Mouse (Mus musculus) embryonic facial prominence, embryonic 12.5 days (tissue): ENCODE data around the gene Il4. TPM values are rescaled to one million over a fixed set of nuclear protein-coding genes. Genes with fewer than 3 reads are reported as not detected.

Experiments used
- ATAC-seq: fragments of 200-750 bp; cut with Nextera tagmentation; 2 replicates; pipeline ENCODE4 v1.8.0; 2017; ENCODE audit not compliant: insufficient number of reproducible peaks, insufficient read depth, low FRiP score, low TSS enrichment
- H3K27ac ChIP-seq: fragments of 300-500 bp; sonication (generic); 2 replicates; pipeline ENCODE4 v1.5.1; 2016; ENCODE audit warnings: mild to moderate bottlenecking
- H3K27me3 ChIP-seq: fragments of 300-500 bp; sonication (generic); 2 replicates; pipeline ENCODE4 v1.6.1; 2016; ENCODE audit warnings: mild to moderate bottlenecking, moderate library complexity
- H3K36me3 ChIP-seq: fragments of 300-500 bp; sonication (generic); 2 replicates; pipeline ENCODE4 v1.6.1; 2016; ENCODE audit warnings: mild to moderate bottlenecking
- H3K4me1 ChIP-seq: fragments of 300-500 bp; sonication (generic); 2 replicates; pipeline ENCODE4 v1.6.1; 2016
- H3K4me2 ChIP-seq: fragments of 300-500 bp; sonication (generic); replicated peaks from 2 replicates; pipeline ENCODE4 v1.6.1; 2016; ENCODE audit warnings: mild to moderate bottlenecking, moderate library complexity
- H3K4me3 ChIP-seq: fragments of 300-500 bp; sonication (generic); 2 replicates; pipeline ENCODE4 v1.5.1; 2016; ENCODE audit warnings: mild to moderate bottlenecking
- H3K9ac ChIP-seq: fragments of 300-500 bp; sonication (generic); 2 replicates; pipeline ENCODE4 v1.6.1; 2016; ENCODE audit warnings: mild to moderate bottlenecking, moderate library complexity
- H3K9me3 ChIP-seq: fragments of 300-500 bp; sonication (generic); 2 replicates; pipeline ENCODE4 v1.6.1; 2016; ENCODE audit warnings: mild to moderate bottlenecking, moderate library complexity
- WGBS: fragments of 180-500 bp; shearing (Covaris S2); methylation state at CpG from one replicate; pipeline ENCODE4 v1.1.7; 2016; 5-methylcytosine and 5-hydroxymethylcytosine counted together
- polyA plus RNA-seq: library from polyadenylated mRNA; unstranded; fragments of >200 nt; fragmentation: Nextera tagmentation; extraction: Ambion mirVana; gene quantifications from 2 replicates; pipeline ENCODE4 v1.2.1, GENCODE M21; 2016

Gene Il4
- polyA plus RNA-seq, 1 experiment from 2014 or later, result 2.3 TPM

DNA sequence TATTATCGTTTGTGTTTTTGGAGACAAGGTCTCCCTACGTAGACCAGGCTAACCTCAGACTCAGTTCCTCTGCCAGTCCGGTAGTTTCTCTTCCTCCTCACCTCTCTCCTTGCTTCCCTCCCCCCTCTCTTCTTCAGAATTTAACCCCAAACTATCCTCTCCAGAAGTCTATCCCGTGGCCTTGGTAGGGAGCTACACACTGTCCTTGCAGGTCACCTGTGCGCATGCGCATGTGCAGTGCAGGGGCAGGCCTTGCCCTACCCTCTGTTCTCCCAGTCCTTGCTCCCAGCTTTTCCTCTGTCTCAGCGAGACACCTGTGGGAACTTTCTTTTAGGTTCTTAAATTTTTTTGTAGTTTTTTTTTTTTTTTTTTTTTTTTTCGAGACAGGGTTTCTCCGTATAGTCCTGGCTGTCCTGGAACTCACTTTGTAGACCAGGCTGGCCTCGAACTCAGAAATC lies 19.4 kb upstream of the Il4 start:
- ATAC-seq, result no peak
- Histone ChIP-seq H3K9ac (no peak overlapping the region), H3K4me2 (no peak overlapping the region), H3K4me1 (peaks cover 16% of the 10 kb centered on the region), H3K4me3 (no peak overlapping the region), H3K27me3 (0 out of 2 replicates have a peak, but pooled peaks cover 12% of the 10 kb centered on the region), H3K27ac (no peak overlapping the region), H3K9me3 (no peaks in the 10 kb centered on the region), H3K36me3 (no peaks in the 10 kb centered on the region)
- WGBS, result 77% methylated on average over 10 of the region's 10 CpGs

DNA sequence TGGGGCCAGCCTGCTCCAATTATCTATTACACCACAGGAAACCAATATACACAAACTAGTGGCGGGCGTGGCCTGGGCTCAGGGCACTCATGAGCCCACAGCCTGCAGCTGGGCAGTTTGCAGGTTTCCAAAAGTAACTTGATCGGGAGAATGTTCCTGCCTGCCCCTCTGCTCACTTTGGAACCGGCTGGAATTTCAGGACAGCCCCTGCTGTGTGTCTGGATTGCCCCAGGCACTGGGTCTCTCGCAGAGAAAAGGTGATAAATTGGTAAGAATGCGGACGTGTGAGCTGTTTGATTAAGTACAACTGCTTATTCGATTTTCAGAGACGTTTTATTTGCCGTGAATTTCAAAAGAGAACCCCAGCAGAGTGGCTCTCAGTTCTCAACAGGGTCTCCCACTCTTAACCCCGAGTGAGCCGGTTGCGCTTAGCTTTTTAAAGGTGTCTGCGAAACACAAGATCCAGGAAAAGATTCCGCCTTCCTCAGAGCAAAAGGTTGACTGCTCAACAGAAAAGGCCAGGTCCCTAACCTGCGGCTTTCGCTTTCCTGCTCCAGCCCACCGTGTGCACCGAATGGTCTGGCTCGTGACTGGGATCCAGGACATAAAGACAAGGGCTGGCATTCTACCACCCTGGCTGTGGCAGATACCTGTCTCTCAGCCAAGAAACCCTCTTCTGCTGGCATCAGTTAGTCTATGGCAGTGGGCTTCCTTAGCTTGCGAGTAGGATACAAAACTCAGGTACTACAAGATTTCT lies 18.8 kb upstream of the Il4 start:
- Histone ChIP-seq H3K9ac (no peak overlapping the region), H3K4me2 (peak overlapping the region; percentile 36), H3K4me1 (peaks cover 16% of the 10 kb centered on the region), H3K36me3 (no peaks in the 10 kb centered on the region), H3K27me3 (0 out of 2 replicates have a peak, but pooled peaks cover 12% of the 10 kb centered on the region), H3K27ac (no peak overlapping the region), H3K9me3 (no peaks in the 10 kb centered on the region), H3K4me3 (no peak overlapping the region)
- WGBS, result 11% methylated on average over 21 of the region's 21 CpGs
- ATAC-seq, result no peak

DNA sequence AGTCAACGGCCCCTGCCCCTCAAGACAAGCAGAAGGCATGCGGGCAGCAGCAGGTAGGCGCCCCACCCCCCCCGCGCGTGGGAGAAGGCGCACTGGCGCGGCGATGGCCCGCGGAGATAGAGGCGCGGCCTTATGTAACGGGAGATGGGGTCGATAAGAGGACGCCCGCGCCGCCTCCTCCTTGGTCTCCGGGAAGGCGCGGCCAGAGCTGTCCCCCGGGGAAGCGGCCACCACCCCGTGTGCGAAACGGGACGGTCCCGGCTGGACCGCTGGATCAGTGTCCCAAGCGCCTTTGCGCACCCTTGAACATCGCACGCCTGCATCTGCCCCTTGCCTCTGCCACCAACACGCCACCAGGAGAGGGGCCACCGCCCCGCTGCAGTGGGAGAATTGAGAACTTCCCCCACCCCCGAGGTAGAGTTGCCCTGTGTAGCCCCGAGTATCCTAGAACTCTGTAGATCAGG lies 17.7 kb upstream of the Il4 start:
- Histone ChIP-seq H3K4me1 (peaks cover 16% of the 10 kb centered on the region), H3K4me3 (peak overlapping the region; percentile 39), H3K9me3 (no peaks in the 10 kb centered on the region), H3K27ac (no peak overlapping the region), H3K4me2 (peak overlapping the region; percentile 74), H3K36me3 (no peaks in the 10 kb centered on the region), H3K27me3 (0 out of 2 replicates have a peak, but pooled peaks cover 12% of the 10 kb centered on the region), H3K9ac (peak overlapping the region; percentile 45)
- no peak for ATAC-seq
- 1% methylated on average over 40 of the region's 40 CpGs for WGBS

DNA sequence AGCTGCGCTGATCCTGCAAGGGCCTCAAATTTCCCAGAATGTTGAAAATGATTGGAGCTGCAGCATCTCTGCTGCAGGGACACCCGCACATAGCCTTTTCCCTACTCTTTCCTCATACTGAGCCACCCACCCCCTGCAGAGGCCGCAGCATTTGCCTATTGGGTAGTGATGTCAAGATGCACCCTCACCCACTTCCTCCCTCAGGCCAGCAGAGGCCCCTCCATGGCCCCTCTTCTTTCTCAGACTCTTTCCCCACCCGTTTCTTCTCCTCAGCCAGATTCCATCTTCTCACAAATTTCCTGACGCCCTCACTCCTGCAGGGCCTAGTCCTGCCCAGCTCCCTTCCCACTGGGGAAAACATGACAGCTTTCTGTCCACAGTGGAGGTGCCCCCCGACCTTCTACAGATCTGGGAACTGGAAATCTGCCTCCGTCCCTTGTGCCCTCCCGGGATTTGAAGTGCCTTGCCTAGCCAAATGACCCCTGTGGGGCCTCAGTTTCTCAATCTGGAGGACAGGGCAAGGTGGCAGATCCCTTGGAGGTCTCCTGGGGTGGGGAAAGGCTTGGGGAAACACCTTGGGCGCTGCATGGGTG lies 17.2 kb upstream of the Il4 start:
- H3K36me3 ChIP-seq, result no peaks in the 10 kb centered on the region
- H3K4me3 ChIP-seq, result peak overlapping the region; percentile 39
- 32% methylated on average over 9 of the region's 9 CpGs for WGBS
- 0 out of 2 replicates have a peak, but pooled peaks cover 12% of the 10 kb centered on the region for H3K27me3 ChIP-seq
- peaks cover 16% of the 10 kb centered on the region for H3K4me1 ChIP-seq
- H3K9me3 ChIP-seq, result no peaks in the 10 kb centered on the region
- no peak overlapping the region for H3K27ac ChIP-seq
- peak overlapping the region; percentile 74 for H3K4me2 ChIP-seq
- ATAC-seq, result no peak
- H3K9ac ChIP-seq, result peak overlapping the region; percentile 45; the same call in 1 of the 2 replicates

DNA sequence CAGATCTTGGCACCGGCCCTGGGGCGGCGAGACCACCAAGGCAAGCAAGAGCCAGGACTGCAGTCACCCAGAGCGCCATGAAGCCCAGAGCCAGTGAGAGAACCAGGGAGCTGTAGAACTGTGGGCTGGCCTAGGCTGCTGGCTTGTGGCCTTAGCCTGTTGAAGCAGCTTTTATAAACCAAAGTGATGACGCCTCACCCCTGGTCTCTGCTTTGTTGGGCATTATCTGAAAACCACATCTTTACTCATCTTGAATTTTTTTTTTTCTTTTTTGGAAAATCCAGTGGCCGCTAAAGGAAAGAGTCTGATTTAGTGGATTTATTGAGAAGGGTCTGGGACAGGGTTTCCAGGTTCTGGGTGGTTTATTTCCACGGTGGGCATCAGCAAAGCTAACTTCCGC lies 16.1 kb upstream of the Il4 start, which contains the start of gene Il13:
Gene Il13 (minus strand): TSS at position 147 of the 400 bp plus-strand sequence.
- Histone ChIP-seq H3K4me3 (no peak within 1 kb of the TSS), H3K36me3 (no peaks in the 10 kb centered on the region), H3K27me3 (0 out of 2 replicates have a peak, but pooled peaks cover 12% of the 10 kb centered on the region), H3K4me2 (no peak within 1 kb of the TSS), H3K27ac (no peak within 1 kb of the TSS), H3K9me3 (no peaks in the 10 kb centered on the region), H3K4me1 (peaks cover 16% of the 10 kb centered on the region), H3K9ac (no peak within 1 kb of the TSS)
- WGBS, result 91% methylated on average over 8 of the region's 8 CpGs
- no peak for ATAC-seq

DNA sequence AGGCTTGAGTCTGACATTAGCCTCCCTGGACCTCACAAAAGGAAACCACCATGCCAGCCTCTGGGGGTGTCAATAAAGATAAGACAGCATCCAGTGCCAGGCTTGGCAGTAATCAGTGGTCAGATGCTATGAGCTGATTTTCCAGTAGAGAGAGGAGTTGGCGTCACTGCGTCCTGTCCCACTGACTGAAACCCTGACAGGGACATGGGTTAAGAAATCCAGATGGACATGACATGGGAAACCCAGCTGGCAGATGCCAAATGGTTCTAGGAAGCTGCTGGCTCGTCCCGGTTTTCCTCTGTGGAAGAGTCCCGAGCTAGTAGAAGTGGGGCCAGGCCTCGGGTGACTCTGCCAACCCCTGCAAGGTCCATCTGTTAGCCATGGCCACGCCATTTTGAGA lies 15.2 kb upstream of the Il4 start:
- no peak overlapping the region for H3K4me3 ChIP-seq
- no peaks in the 10 kb centered on the region for H3K36me3 ChIP-seq
- WGBS, result 90% methylated on average over 7 of the region's 7 CpGs
- no peak overlapping the region for H3K27ac ChIP-seq
- H3K9me3 ChIP-seq, result no peaks in the 10 kb centered on the region
- H3K4me1 ChIP-seq, result peaks cover 16% of the 10 kb centered on the region
- no peak overlapping the region for H3K4me2 ChIP-seq
- H3K27me3 ChIP-seq, result 0 out of 2 replicates have a peak, but pooled peaks cover 12% of the 10 kb centered on the region
- ATAC-seq, result no peak
- H3K9ac ChIP-seq, result no peak overlapping the region

DNA sequence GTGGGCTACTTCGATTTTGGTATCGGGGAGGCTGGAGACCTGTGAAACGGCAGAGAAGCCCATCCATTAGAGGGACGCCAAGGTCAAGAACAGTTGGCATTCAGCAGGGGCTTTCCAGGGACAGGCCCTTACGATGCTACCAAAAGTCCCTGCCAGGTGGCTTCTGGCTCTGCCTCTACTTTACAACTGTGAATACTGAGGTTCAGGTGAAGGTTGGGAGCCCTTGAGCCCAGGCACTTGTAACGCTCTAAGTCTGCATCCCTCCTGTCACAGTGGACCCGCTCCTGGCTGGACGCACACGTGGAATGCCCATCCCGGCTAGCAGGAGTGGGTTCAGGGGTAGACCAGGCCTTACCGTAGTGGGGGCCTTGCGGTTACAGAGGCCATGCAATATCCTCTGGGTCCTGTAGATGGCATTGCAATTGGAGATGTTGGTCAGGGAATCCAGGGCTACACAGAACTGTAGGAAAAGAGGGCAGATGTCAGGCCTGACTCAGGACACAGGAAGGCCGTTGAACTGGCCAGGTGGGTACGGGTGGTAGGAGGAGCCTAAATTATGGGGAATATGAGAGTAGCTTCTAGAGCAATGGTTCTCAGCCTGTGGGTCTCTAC lies 13.8 kb upstream of the Il4 start:
- H3K4me2 ChIP-seq, result no peak overlapping the region
- peaks cover 16% of the 10 kb centered on the region for H3K4me1 ChIP-seq
- no peaks in the 10 kb centered on the region for H3K9me3 ChIP-seq
- H3K27me3 ChIP-seq, result 0 out of 2 replicates have a peak, but pooled peaks cover 12% of the 10 kb centered on the region
- no peak for ATAC-seq
- WGBS, result 72% methylated on average over 14 of the region's 14 CpGs
- no peak overlapping the region for H3K27ac ChIP-seq
- no peak overlapping the region for H3K9ac ChIP-seq
- no peak overlapping the region for H3K4me3 ChIP-seq
- no peaks in the 10 kb centered on the region for H3K36me3 ChIP-seq

DNA sequence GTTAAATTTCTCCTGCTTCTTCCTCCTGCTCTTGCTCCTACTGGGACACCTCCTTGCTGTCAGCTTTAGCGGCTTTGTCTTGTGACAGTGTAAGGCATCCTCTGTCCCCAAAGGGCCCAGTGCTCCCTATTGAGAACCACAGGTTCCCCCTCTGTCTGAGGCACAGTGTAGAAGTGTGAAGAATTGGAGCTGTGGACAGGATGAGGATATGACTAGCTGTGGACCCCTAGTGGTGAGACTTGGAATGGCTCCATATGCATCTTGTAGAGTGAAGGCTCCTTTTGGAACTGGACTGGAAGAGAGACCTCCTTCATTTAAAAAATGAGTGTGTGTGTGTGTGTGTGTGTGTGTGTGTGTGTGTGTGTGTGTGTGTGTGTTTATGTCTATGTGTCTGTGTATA lies 9.4 kb upstream of the Il4 start:
- Histone ChIP-seq H3K27ac (no peak overlapping the region), H3K27me3 (no peaks in the 10 kb centered on the region)
- ATAC-seq, result 0 out of 2 replicates have a peak, but pooled peaks have one; percentile 54

DNA sequence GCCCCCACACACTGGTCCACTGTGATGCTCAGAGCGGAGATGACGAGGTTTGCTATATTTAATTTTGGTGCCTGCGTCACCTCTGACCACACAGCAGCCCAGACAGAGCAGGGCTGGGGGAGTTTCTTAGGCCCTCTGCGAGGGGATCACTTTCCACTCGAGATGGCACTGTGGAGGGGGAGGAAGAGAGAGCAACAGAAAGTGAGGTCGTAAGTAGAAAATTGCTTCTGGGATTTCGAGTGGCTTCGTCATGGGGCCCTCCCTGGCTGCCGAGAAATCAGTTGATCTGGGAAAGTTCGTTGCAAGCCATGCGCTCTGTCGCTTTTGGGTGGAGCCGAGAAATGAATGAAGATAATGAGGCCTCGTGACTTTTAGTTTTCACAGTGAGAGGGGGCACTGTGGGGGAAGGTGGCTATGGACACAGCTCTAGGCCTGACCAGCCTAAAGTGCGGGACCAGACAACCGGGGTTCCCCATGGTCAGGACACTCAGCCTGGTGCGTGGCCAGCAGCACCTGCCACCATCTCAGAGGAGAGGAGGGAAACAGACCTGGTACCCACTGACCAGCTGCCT lies 8.4 kb upstream of the Il4 start:
- H3K4me2 ChIP-seq, result no peak overlapping the region
- no peaks in the 10 kb centered on the region for H3K4me1 ChIP-seq
- no peaks in the 10 kb centered on the region for H3K36me3 ChIP-seq
- no peak overlapping the region for H3K27ac ChIP-seq
- H3K4me3 ChIP-seq, result no peak overlapping the region
- no peak for ATAC-seq
- 67% methylated on average over 17 of the region's 17 CpGs for WGBS
- H3K9me3 ChIP-seq, result no peaks in the 10 kb centered on the region
- no peaks in the 10 kb centered on the region for H3K27me3 ChIP-seq
- H3K9ac ChIP-seq, result no peak overlapping the region

More for the DNA sequence above, 9.4 kb upstream of the Il4 start:
- Histone ChIP-seq H3K4me2 (no peak overlapping the region), H3K9ac (no peak overlapping the region), H3K4me3 (no peak overlapping the region), H3K36me3 (no peaks in the 10 kb centered on the region), H3K4me1 (no peaks in the 10 kb centered on the region), H3K9me3 (no peaks in the 10 kb centered on the region)
- 4% methylated on average over 1 of the region's 1 CpGs for WGBS

DNA sequence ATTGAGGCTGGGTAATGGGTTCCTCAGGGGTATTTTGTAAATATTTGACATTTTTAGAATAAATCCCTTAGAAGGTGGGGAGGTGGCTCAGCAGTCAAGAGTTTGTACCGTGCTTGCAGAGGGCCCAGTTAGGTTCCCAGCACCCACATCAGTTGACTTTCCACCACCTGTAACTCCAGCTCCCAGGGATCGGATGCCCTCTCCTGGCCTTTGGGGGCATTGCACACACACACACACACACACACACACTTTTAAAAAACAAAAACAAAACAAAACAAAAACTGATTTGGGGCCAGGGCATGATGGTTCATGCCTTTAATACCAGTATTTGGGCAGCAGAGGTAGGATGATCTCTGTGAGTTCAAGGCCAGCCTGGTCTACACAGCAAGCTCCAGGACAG lies 5.7 kb upstream of the Il4 start:
- H3K4me3 ChIP-seq, result no peak overlapping the region
- no peaks in the 10 kb centered on the region for H3K36me3 ChIP-seq
- H3K27ac ChIP-seq, result no peak overlapping the region
- H3K9me3 ChIP-seq, result no peaks in the 10 kb centered on the region
- H3K4me2 ChIP-seq, result no peak overlapping the region
- WGBS, result 86% methylated on average over 2 of the region's 2 CpGs
- no peak overlapping the region for H3K9ac ChIP-seq
- H3K27me3 ChIP-seq, result no peaks in the 10 kb centered on the region
- ATAC-seq, result no peak
- no peaks in the 10 kb centered on the region for H3K4me1 ChIP-seq

DNA sequence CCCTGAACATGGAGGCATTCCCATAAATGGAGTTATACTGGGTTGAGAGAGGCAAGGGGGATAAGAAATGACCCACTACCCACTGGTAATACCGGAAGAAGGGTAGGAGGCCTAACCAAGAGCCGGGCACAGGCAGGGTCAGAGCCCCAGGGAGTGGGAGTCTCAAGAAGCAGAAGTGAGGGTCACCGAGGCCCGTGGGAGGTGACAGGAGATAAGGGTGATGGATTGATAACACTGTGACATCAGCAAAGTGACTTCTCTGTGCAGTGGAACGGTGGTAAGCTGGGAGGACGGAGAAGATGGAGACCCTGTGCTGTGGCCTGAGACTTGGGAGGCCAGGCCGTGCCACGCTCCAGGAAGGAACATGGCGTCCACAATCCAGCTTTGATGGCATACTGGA lies 5.1 kb upstream of the Il4 start:
- no peak for ATAC-seq
- Histone ChIP-seq H3K9ac (no peak overlapping the region), H3K36me3 (no peaks in the 10 kb centered on the region), H3K9me3 (no peaks in the 10 kb centered on the region), H3K27me3 (no peaks in the 10 kb centered on the region), H3K4me2 (no peak overlapping the region), H3K4me1 (no peaks in the 10 kb centered on the region), H3K4me3 (no peak overlapping the region), H3K27ac (no peak overlapping the region)
- 96% methylated on average over 9 of the region's 9 CpGs for WGBS
